Mouse (Mus musculus): ENCODE measurements around the gene Lix1. TPM values are rescaled to one million over a fixed set of nuclear protein-coding genes. Genes with fewer than 3 reads are reported as not detected.

The Lix1 gene
- polyA plus RNA-seq (2016; fragmentation: Nextera tagmentation; extraction: Ambion mirVana): 86.6 and 87.2 TPM in 2 replicates

DNA sequence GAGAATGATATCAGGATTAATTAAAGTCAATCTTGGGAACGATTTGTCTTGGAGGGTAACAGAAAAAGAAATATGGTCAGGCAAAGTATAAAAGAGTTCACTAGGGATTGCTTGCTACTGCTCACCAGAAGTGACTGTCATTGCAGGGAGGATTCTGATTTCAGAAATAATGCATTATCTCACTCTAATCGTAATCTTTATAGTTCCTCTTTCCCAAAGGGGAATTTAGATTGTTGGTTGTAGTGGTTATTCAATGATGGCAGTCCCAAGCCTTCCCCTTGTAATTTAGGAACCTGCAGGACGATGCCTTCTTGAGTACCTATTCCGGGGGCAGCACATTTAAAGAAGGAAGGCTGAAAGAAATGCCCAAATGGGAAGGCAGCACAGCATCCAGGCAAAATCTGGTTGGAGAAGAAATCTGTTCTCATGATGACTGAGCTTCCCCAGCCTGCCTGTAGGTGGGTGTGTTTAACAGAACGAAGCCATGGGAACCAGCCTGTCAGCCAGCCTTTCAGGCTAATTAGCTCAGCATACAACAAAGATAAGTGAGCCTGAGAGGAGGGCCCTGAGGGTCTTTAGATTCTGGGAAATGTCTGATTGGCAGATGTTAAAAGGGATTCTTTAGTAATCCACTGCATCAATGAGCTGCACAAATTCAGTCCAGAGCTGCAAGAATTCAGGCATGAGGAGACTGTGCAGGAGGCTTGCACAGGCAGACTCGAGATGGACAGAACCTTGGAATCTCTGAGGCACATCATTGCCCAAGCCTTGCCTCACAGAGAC is at the start of gene Lix1:
TSS of gene Lix1 (plus strand) at position 451 of the 783 bp plus-strand sequence.
- H3K4me3 ChIP-seq (replicated peaks): peak within 1 kb of the TSS; percentile 40
- WGBS: 20% methylated on average over 6 of the region's 6 CpGs
- H3K4me2 ChIP-seq: peak within 1 kb of the TSS; percentile 50
- H3K4me1 ChIP-seq: peaks cover 26% of the 10 kb centered on the region
- peak within 1 kb of the TSS; percentile 85 for H3K27ac ChIP-seq
- ATAC-seq (ENCODE audit: low FRiP score): peak; percentile 98
- no peaks in the 10 kb centered on the region for H3K27me3 ChIP-seq
- H3K9ac ChIP-seq: peak within 1 kb of the TSS; percentile 54
- H3K9me3 ChIP-seq: no peaks in the 10 kb centered on the region
- H3K36me3 ChIP-seq (replicated peaks): no peaks in the 10 kb centered on the region

DNA sequence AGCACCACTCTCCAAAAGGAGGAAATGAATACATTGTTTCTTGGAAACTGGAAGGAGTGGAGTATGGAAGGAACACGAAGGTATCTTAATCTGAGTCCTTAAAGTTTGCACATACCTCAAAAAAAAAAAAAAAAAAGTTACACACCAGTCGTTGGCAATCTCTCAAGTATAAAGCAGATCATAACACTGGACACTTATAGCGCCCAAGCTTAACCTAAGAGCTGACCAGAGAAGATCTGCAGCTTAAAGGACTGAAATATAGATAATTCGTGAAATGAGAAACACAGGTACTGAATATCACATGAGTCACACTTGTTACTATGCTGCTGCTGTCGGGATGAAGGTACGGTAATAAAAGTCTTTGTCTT is 28.9 kb upstream of the Lix1 start:
- H3K9me3 ChIP-seq: no peaks in the 10 kb centered on the region
- peak overlapping the region; percentile 85 for H3K27ac ChIP-seq
- peaks cover 4% of the 10 kb centered on the region; the same call in 1 of the 2 replicates for H3K36me3 ChIP-seq (replicated peaks)
- no peaks in the 10 kb centered on the region for H3K27me3 ChIP-seq
- no peak; the same call in 1 of the 2 replicates for ATAC-seq (ENCODE audit: low FRiP score)
- H3K4me2 ChIP-seq: peak overlapping the region; percentile 59
- H3K4me1 ChIP-seq: peaks cover 16% of the 10 kb centered on the region
- peak overlapping the region; percentile 70 for H3K4me3 ChIP-seq (replicated peaks)
- WGBS: 9% methylated on average over 6 of the region's 6 CpGs
- H3K9ac ChIP-seq: peak overlapping the region; percentile 76

DNA sequence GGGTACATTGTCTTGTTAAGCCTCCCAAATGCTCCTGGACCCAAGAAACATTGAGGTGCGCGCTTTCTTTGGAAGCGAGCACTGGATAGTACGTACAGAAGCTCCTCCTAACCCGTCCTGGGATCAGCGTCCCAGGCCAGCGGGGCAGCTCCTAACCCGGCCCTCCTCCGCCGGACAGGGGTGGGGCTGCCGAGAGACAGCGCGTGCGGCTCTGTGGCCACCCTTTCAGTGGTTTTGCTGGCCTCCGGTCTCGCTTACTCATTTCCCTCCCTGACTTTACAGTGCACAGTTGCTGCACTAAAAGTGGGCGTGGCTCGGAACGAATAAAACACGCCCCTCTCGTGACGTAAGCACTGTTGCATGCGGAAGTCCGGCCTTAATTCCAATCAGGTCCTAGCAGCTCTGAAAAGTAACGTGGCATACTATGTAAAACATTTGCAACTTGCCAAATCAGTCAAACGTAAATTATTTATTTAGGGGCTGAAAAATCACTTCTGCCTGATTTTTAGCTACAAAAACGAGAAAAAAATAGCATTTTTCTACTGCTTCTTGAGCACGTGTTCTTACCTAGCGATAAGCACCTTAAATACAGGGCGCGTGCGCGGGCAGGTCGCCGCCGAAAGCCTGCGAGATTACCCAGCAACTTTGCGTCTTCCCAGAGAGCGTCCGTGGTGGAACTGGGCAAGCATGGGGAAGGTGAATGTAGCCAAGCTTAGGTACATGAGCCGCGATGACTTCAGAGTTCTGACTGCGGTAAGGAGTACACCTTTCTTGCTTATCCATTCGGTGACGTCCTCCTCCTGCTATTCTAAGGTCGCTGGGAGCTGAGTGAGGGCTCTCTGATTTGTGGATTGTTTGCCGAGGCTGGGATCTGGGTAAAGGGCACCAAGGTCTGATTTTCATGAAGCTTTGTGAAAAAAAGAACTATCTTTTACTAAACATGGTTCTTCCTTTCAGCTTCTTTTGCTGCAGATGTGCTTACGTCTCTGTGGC is 28.3 kb upstream of the Lix1 start, which contains the start of gene Riok2:
TSS of gene Riok2 (plus strand) at position 392 of the 993 bp plus-strand sequence.
- under 1% methylated on average over 48 of the region's 48 CpGs for WGBS
- Histone ChIP-seq H3K4me2 (peak within 1 kb of the TSS; percentile 59), H3K36me3 (replicated peaks) (peaks cover 10% of the 10 kb centered on the region; the same call in 1 of the 2 replicates), H3K4me1 (peaks cover 16% of the 10 kb centered on the region), H3K27ac (peak within 1 kb of the TSS; percentile 85), H3K9ac (peak within 1 kb of the TSS; percentile 76), H3K27me3 (no peaks in the 10 kb centered on the region), H3K9me3 (no peaks in the 10 kb centered on the region), H3K4me3 (replicated peaks) (peak within 1 kb of the TSS; percentile 70)
- peak; percentile 97 for ATAC-seq (ENCODE audit: low FRiP score)

DNA sequence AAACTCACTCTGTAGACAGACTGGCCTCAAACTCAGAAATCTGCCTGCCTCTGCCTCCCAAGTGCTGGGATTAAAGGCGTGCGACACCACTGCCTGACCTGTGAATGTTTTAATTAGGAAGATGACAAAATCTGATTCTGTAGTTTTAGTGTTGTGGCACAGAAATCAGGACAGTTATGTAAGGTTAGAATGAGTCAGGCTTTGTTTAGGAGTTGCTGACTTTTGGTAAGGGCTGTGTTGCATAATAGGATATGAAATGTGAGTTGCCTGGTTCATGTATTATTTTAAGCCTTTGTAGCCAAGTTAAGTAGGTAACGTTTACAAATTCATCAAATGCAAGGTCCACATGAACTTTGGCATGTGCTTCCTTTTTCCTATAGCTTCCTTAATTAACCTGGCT is 26.9 kb upstream of the Lix1 start:
- no peak overlapping the region for H3K27ac ChIP-seq
- no peaks in the 10 kb centered on the region for H3K9me3 ChIP-seq
- H3K4me3 ChIP-seq (replicated peaks): peak overlapping the region; percentile 70
- peaks cover 14% of the 10 kb centered on the region; the same call in 1 of the 2 replicates for H3K36me3 ChIP-seq (replicated peaks)
- H3K9ac ChIP-seq: no peak overlapping the region
- peak overlapping the region; percentile 59 for H3K4me2 ChIP-seq
- WGBS: 91% methylated on average over 3 of the region's 3 CpGs
- no peak for ATAC-seq (ENCODE audit: low FRiP score)
- H3K4me1 ChIP-seq: peaks cover 16% of the 10 kb centered on the region
- H3K27me3 ChIP-seq: no peaks in the 10 kb centered on the region

DNA sequence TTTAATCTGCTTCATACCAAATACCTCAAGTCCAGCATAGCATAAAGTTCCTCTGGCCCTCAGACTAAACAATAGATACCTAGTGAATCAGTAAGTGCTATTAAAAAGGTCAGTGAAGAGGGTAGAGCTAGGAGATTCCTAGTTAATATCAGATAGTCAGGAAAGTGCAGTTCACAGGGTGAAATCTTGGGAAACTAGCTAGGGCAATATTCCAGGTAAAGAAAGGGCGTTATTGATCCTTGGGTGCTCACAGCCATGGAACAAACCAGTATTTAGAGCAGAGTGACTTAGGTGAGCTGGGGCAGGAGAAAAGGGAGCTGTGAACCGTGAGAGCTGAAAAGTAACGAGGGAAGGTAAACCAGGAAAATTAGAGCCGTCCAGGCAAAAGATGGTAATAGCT is 18.8 kb upstream of the Lix1 start:
- WGBS: 90% methylated on average over 4 of the region's 4 CpGs
- Histone ChIP-seq H3K27ac (no peak overlapping the region), H3K9me3 (no peaks in the 10 kb centered on the region), H3K4me1 (no peaks in the 10 kb centered on the region), H3K27me3 (no peaks in the 10 kb centered on the region), H3K4me2 (no peak overlapping the region), H3K36me3 (replicated peaks) (peaks cover 65% of the 10 kb centered on the region), H3K9ac (no peak overlapping the region), H3K4me3 (replicated peaks) (no peak overlapping the region)
- no peak for ATAC-seq (ENCODE audit: low FRiP score)

DNA sequence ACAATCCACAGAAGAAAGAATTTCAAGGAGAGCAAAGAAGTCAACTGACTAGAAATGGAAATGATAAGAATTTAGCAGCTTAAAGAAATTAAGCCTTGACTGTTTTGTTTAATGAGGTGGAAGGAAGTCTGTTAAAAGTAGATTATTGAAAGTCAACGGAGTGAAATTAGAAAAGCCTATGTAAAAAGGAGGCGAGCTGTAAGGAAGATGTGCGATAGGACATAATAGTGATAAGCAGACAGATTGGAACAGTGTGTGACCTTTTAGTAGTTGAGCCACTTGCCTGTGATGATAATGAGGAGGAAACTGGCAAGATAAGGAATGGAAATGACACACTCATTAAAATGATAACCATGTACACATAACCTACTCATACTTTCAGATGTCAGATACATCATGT is 18.0 kb upstream of the Lix1 start:
- H3K36me3 ChIP-seq (replicated peaks): peaks cover 68% of the 10 kb centered on the region
- no peak overlapping the region for H3K4me2 ChIP-seq
- no peaks in the 10 kb centered on the region for H3K27me3 ChIP-seq
- 89% methylated on average over 3 of the region's 3 CpGs for WGBS
- no peak overlapping the region for H3K27ac ChIP-seq
- ATAC-seq (ENCODE audit: low FRiP score): no peak
- H3K4me1 ChIP-seq: no peaks in the 10 kb centered on the region
- no peak overlapping the region for H3K4me3 ChIP-seq (replicated peaks)
- no peak overlapping the region for H3K9ac ChIP-seq
- no peaks in the 10 kb centered on the region for H3K9me3 ChIP-seq

DNA sequence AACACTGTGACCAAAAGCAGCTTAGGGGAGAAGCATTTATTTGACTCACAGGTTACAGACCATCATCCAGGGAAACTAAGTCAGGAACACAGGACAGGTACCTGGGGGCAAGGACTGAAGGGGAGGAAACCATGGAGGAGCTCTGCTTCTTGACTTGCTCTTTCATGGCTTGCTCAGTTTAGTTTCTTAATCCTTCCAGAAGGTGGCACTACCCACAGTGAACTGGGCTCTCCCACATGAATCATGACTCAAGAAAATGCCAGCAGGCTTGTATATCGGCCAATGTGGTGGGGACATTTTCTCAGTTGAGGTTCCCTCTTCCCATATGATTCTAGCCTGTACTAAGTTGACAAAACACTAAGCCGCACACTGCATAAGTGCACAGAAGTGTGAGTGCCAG is 16.4 kb upstream of the Lix1 start:
- 95% methylated on average over 2 of the region's 2 CpGs for WGBS
- H3K36me3 ChIP-seq (replicated peaks): peaks cover 68% of the 10 kb centered on the region

DNA sequence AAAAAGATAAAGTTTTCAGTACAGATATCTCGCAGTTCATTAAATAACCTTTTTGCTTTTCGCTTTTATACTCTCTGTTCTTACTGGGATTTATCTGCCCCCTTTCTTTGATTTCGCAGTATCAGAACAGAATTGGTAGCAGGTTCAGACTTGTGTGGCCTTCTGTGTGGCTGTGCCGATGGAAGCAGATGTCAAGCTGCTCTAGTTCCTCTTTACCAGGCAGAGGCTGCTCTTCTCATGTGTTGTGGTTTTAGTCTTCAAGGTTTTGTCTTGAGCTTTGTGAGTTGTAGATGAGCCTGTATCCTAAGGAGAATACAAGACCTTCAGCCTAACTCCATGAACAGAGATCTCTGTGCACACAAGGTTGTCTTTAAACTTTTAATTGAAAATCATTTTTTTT is 10.6 kb upstream of the Lix1 start:
- H3K4me3 ChIP-seq (replicated peaks): no peak overlapping the region
- WGBS: 92% methylated on average over 4 of the region's 4 CpGs
- H3K27me3 ChIP-seq: no peaks in the 10 kb centered on the region
- peaks cover 5% of the 10 kb centered on the region; the same call in 1 of the 2 replicates for H3K4me1 ChIP-seq
- ATAC-seq (ENCODE audit: low FRiP score): no peak
- H3K36me3 ChIP-seq (replicated peaks): peaks cover 37% of the 10 kb centered on the region
- no peak overlapping the region for H3K4me2 ChIP-seq
- no peaks in the 10 kb centered on the region for H3K9me3 ChIP-seq
- no peak overlapping the region for H3K27ac ChIP-seq
- no peak overlapping the region for H3K9ac ChIP-seq

More for the DNA sequence above, 16.4 kb upstream of the Lix1 start:
- H3K4me1 ChIP-seq: no peaks in the 10 kb centered on the region
- H3K27me3 ChIP-seq: no peaks in the 10 kb centered on the region
- H3K9me3 ChIP-seq: no peaks in the 10 kb centered on the region
- no peak overlapping the region for H3K27ac ChIP-seq
- no peak overlapping the region for H3K4me3 ChIP-seq (replicated peaks)
- H3K9ac ChIP-seq: no peak overlapping the region
- ATAC-seq (ENCODE audit: low FRiP score): no peak
- no peak overlapping the region for H3K4me2 ChIP-seq

DNA sequence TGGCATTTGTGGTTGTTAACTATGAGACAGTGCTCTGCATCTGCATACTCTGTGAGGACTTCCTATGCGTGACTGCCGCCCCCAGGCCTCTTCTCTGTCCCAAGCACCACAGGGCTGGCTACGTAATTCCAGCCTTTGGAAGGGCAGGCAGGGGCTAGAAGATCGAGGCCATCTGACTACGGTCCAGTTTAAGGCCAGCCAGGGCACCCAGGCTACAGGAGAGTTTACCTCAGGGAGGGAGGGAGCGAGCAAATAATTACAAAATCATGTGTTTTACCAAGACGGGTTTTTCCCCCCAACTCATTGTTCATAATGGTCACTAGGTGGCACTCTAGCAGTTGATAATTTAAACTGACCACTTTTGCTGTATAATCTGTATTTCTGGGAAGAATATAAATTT is 9.6 kb upstream of the Lix1 start:
- peaks cover 31% of the 10 kb centered on the region for H3K36me3 ChIP-seq (replicated peaks)
- no peak overlapping the region for H3K4me2 ChIP-seq
- peaks cover 15% of the 10 kb centered on the region for H3K4me1 ChIP-seq
- H3K27ac ChIP-seq: 0 out of 2 replicates have a peak overlapping the region, but pooled peaks have one; percentile 31
- H3K27me3 ChIP-seq: no peaks in the 10 kb centered on the region
- no peak overlapping the region for H3K4me3 ChIP-seq (replicated peaks)
- 63% methylated on average over 7 of the region's 7 CpGs for WGBS
- H3K9ac ChIP-seq: no peak overlapping the region
- ATAC-seq (ENCODE audit: low FRiP score): 0 out of 2 replicates have a peak, but pooled peaks have one; percentile 7
- no peaks in the 10 kb centered on the region for H3K9me3 ChIP-seq

DNA sequence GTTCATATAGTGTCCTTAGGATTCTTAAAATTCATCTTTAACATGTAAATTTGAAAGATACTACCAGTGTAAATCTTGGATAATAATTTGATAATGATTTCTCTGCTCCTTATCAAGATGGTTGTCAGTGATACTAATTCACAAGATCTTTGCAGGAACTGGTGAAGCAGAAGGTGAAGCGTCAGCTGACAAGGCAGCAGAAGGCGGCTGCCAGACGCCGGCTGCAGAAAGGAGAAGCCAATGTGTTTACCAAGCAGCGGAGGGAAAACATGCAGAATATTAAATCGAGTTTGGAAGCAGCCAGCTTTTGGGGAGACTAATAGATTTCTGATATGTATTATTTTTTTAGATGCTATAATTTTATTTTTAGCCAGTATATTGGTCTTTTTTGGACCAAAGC is 9.2 kb upstream of the Lix1 start:
- Histone ChIP-seq H3K4me1 (peaks cover 15% of the 10 kb centered on the region), H3K9ac (no peak overlapping the region), H3K4me2 (no peak overlapping the region), H3K4me3 (replicated peaks) (no peak overlapping the region), H3K36me3 (replicated peaks) (peaks cover 30% of the 10 kb centered on the region), H3K27me3 (no peaks in the 10 kb centered on the region), H3K9me3 (no peaks in the 10 kb centered on the region), H3K27ac (no peak overlapping the region)
- no peak for ATAC-seq (ENCODE audit: low FRiP score)
- WGBS: 85% methylated on average over 6 of the region's 6 CpGs

DNA sequence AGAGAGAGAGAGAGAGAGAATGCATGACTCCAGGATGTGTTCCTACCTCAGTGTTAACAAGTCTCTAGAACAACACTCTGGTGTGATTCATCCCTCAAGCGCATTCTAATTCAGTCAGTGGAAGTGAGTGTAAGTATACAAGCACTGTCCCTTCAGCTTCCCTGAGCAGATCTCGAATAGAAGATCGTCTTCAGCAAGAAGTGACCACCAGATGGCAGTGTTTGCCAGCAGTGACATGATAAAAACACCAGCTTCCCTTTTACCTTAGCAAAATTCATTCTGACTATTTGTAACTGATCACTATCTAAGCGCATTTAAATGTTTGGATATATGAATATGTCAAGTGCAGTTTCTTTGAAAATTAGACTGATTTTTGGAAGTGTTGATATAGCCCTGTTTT is 8.1 kb upstream of the Lix1 start:
- H3K9ac ChIP-seq: no peak overlapping the region
- no peak overlapping the region for H3K27ac ChIP-seq
- no peak overlapping the region for H3K4me2 ChIP-seq
- ATAC-seq (ENCODE audit: low FRiP score): peak; percentile 59; the same call in 1 of the 2 replicates
- H3K27me3 ChIP-seq: no peaks in the 10 kb centered on the region
- peaks cover 15% of the 10 kb centered on the region for H3K4me1 ChIP-seq
- H3K4me3 ChIP-seq (replicated peaks): no peak overlapping the region
- no peaks in the 10 kb centered on the region for H3K9me3 ChIP-seq
- H3K36me3 ChIP-seq (replicated peaks): peaks cover 20% of the 10 kb centered on the region
- WGBS: 36% methylated on average over 4 of the region's 4 CpGs

DNA sequence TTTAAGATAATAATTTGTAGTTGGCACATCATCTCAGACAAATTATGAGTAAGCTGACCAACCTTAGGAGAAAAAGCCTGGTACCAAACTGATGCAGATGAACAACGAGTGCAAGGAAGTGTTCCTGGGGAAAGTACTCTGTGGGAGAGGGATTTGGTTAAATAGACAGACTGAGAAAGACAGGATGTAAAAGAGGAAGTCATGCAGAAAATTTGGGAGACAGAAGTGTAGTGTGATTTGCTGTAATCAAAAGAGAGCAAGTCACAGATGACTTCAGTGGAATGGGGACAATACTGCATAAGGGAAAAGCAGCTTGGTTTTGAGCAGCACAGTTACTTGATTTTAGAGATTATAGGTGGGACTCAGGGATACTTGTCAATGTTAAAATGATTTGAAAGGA is 5.6 kb upstream of the Lix1 start:
- peak; percentile 54; the same call in 1 of the 2 replicates for ATAC-seq (ENCODE audit: low FRiP score)
- Histone ChIP-seq H3K9ac (no peak overlapping the region), H3K4me2 (no peak overlapping the region), H3K27ac (peak overlapping the region; percentile 56; the same call in 1 of the 2 replicates), H3K4me1 (peaks cover 18% of the 10 kb centered on the region), H3K4me3 (replicated peaks) (no peak overlapping the region), H3K9me3 (no peaks in the 10 kb centered on the region), H3K36me3 (replicated peaks) (peaks cover 6% of the 10 kb centered on the region), H3K27me3 (no peaks in the 10 kb centered on the region)
- 12% methylated on average over 1 of the region's 1 CpGs for WGBS

Measured in forebrain, embryonic 12.5 days (tissue).